Mouse (Mus musculus) mouse embryonic stem cell (cell line): Measurements from ENCODE around the gene Ak5.
"Not testable (repeated sequence)": the region's sequence is repeated elsewhere in the genome, so short reads cannot be mapped to it uniquely, and the experiment has no call there.

Experiments
- in situ Hi-C, 2 experiments: fragments of 300-500 bp; cut with MboI; formaldehyde crosslinking; loops; 1 replicate in 1 of 2; 3 replicates in 1 of 2; pipeline ENCODE4 v1.14.3; 2019 to 2020; ENCODE audit warnings: low sequenced_read_pairs in 2 of 2, low pct_unique_long_range_greater_than_20kb in 1 of 2, mixed read lengths in 1 of 2; ENCODE audit not compliant: unreplicated experiment in 1 of 2

Gene Ak5

GRCm38 (mm10) chr3:152668239-152668638, at the start of gene Ak5:
Gene Ak5, minus strand, starts transcription at chr3:152668360.
- in situ Hi-C loops, result no loop called here

GRCm38 (mm10) chr3:152713991-152714902, 46.1 kb upstream of the Ak5 start, which contains the start of gene Pigk:
Gene Pigk, plus strand, starts transcription at chr3:152714100.
- in situ Hi-C loops, result no loop called here

GRCm38 (mm10) chr3:152712957-152713356, 44.8 kb upstream of the Ak5 start:
- in situ Hi-C loops, result no loop called here

GRCm38 (mm10) chr3:152709936-152710335, 41.8 kb upstream of the Ak5 start:
- in situ Hi-C loops, result no loop called here

DNA sequence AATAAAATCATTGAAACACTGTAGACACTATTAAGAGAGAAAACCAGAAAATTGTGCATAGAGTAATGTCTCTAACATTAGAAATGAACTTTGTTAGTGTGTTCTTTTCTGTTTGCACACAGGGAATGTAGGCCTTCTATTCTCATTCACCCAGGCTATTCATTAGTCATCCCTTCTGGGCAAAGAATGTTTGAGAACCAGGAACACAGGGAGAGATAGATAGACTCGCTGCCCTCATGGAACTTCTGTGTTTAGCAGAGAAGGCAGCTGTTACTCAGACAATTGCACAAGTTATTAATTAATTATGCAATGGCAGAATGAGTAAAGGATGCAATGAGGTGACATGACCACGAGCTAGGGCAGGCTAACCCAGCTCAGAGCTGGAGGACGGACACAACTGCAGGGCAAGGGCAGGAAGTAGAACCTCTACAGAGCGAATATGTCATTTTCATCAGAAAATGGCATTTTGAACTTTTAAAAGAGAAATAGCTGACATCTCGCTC, 39.2 kb upstream of the Ak5 start:
- in situ Hi-C loops, result no loop called here

GRCm38 (mm10) chr3:152706901-152707300, 38.7 kb upstream of the Ak5 start:
- in situ Hi-C loops, result no loop called here

- in situ Hi-C loops, result no loop called here
Observed at GRCm38 (mm10) chr3:152705826-152706225, 37.7 kb upstream of the Ak5 start.

DNA sequence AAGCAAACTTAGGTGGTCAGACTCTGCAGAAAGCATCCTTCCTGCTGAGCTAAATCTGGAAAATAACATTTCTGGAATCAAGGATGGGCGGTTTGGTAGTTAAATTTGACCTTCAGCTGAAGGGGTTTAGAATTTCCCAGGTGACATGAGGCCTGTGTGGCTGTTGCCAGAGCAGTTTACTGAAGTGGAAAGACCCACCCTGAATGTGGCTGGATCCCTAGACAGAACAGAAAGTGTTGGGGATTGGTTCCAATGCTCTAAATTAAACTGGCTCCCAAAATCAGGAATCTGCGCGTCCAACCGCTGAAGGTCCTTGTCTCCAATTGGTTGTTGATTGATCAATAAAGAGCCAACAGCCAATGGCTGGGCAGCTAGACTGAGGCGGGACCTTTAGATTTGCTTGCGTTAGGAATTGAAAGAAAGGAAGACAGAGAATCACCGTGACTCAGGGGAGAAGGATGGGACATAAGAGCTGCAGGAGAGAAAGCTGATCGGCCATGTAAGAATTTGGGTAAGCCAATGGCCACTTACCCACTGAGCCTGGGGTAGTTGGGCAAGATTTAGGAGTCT, 34.2 kb upstream of the Ak5 start:
- in situ Hi-C loops, result no loop called here

GRCm38 (mm10) chr3:152701536-152701935, 33.4 kb upstream of the Ak5 start:
- in situ Hi-C loops, result not testable (repeated sequence)

DNA sequence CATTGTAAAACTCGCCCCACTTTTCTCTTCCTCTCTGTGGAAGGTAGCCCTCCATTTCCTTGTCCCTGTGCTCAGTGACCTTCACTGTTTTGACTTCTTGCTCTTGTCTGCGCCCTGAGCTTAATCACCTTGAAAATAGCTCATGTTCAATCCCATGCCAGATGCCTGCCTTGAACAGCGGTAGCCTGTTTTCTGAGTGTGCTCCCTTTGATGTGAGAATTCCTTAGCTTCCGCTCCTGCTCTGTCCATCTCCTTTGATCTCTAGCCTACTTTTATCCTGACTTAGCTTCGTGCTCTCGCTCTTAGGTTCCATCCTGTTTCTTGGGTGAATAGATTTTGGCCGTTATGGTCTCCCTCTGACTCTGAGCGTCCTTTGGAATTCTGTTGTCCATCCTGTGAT, 31.1 kb upstream of the Ak5 start:
- in situ Hi-C loops, result no loop called here

DNA sequence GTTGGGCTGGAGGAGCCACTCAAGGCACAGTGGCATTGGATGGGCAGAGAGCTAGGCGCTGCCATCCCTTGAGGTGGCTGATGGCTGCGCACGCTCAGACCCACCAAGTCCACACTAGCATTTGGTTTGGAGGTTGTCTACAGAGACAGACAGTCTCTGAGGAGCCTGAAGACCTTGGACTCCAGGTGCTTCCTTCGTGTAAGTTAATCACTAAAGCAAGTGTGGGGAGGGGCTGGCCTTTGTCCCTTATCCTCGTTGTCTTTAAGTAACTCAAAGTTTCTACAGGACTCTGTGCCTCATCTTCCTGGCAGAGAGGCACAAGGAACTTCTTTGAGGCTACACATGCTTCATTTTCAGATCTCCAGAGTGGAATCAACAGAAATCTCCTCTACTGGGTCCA, 29.9 kb upstream of the Ak5 start:
- in situ Hi-C loops, result no loop called here

DNA sequence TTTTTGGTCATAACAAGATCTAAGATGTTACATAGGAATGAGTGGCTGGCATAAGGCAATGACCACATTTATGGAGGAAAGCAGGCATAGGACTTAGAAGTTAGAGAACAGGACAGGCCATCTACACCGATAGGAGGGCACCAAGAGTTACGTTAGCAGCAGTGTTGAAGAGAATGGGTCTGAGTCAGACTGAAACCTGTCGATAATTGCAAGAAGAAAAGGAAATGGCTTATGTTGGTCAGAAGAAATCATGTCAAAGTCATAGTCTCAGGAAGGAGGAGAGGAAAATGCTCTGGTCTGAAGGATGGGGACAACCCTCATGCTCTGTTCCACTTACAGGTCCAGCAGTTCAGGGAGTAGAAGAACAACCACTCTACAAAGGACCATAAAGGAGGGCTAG, 26.8 kb upstream of the Ak5 start:
- in situ Hi-C loops, result no loop called here

GRCm38 (mm10) chr3:152689105-152689504, 20.9 kb upstream of the Ak5 start:
- in situ Hi-C loops, result no loop called here

GRCm38 (mm10) chr3:152688532-152688931, 20.4 kb upstream of the Ak5 start:
- in situ Hi-C loops, result no loop called here

- in situ Hi-C loops, result no loop called here
Observed at GRCm38 (mm10) chr3:152674663-152675062, 6.5 kb upstream of the Ak5 start.

- in situ Hi-C loops, result no loop called here
Observed at GRCm38 (mm10) chr3:152669783-152670182, 1.6 kb upstream of the Ak5 start.

DNA sequence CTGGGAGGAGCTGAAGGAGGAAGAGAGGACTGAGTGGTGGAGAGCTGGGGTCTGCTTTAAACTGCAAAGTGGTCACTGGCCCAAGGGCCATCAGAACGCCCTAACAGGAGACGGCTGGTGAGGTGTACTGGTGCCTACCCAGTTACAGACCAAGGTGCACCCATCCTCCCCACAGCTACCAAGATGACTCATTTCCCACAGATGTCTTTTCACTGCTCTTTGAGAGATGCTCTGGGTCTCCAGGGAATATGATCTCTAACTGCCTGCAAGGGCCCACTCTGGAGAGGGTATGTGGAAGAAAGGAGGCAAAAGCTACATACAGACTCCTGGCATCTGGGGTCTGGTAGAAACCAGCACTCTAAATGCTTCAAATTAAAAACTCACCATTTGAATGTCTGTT, 633 bp upstream of the Ak5 start:
- in situ Hi-C loops, result no loop called here

- in situ Hi-C loops, result no loop called here
Observed at GRCm38 (mm10) chr3:152667356-152668211, 576 bp downstream of the Ak5 start.

- in situ Hi-C loops, result no loop called here
Observed at GRCm38 (mm10) chr3:152666991-152667355, 1.2 kb downstream of the Ak5 start.
